Mouse (Mus musculus): ENCODE measurements around the gene Vmn1r185.
"Not testable (repeated sequence)": the region's sequence is repeated elsewhere in the genome, so short reads cannot be mapped to it uniquely, and the experiment has no call there.

GRCm38 (mm10) chr7:26667466-26667865, 49.2 kb upstream of the Vmn1r185 start:
- not testable (repeated sequence) for TF ChIP-seq CTCF (IDR thresholded peaks at IDR 0.05; ENCODE audit: low read depth, low read length); TAL1 (conservative IDR thresholded peaks at IDR 0.05; ENCODE audit: low read depth, low read length)

Measured in G1E (cell line).